Mouse (Mus musculus) large intestine, adult 2 months (tissue): Measurements from ENCODE around the gene Sapcd2. TPM values are rescaled to one million over a fixed set of nuclear protein-coding genes. Genes with fewer than 3 reads are reported as not detected.
"Not testable (repeated sequence)": the region's sequence is repeated elsewhere in the genome, so short reads cannot be mapped to it uniquely, and the experiment has no call there.

ENCODE experiments used
- DNase-seq: peaks from one replicate; pipeline ENCODE4 v3.0.0-alpha.2; 2012; ENCODE audit warnings: low read depth, low spot score
- WGBS: fragments of 180-500 bp; shearing (Covaris S2); methylation state at CpG from one replicate; pipeline ENCODE4 v1.1.7; 2018; 5-methylcytosine and 5-hydroxymethylcytosine counted together
- polyA plus RNA-seq: library from polyadenylated mRNA; depleted of rRNA; stranded (reverse); fragments of >200 nt; gene quantifications from 2 replicates; pipeline ENCODE4 v1.2.3, GENCODE M21; 2012; rRNA removed

Gene Sapcd2
- polyA plus RNA-seq, 1 experiment: 26.0 TPM

DNA sequence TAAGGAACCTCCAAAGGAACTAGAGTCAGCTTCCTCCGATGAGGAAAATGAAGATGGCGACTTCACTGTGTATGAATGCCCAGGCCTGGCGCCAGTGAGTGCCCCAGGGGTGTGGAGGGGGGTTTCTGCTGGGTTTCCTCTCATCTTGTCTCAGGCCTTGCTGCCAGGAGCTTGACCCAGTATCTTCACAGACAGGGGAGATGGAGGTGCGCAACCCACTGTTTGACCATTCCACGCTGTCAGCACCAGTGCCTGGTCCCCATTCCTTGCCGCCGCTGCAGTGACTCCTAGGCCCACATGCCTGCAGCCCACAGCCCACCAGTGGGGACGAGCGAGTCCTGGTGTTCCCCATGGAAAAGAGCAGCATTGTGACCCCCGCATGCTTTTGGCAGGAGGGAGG, 36.8 kb downstream of the Sapcd2 start:
- DNase-seq: no peak

DNA sequence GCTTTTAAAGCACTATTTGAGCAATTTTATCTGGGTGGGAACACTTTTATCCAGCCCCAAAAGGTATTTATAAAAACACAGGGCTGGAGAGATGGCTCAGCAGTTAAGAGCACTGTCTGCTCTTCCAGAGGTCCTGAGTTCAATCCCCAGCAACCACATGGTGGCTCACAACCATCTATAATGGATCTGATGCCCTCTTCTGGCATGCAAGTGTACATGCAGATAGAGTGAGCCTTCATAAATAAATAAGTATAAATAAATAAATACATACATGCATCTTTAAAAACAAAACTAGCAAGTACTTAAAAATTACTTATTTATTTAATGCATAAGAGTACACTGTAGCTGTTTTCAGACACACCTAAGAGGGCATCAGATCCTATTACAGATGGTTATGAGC, 41.3 kb downstream of the Sapcd2 start:
- DNase-seq: not testable (repeated sequence)

More for the DNA sequence above, 36.8 kb downstream of the Sapcd2 start:
- WGBS: 90% methylated on average over 10 of the region's 10 CpGs

DNA sequence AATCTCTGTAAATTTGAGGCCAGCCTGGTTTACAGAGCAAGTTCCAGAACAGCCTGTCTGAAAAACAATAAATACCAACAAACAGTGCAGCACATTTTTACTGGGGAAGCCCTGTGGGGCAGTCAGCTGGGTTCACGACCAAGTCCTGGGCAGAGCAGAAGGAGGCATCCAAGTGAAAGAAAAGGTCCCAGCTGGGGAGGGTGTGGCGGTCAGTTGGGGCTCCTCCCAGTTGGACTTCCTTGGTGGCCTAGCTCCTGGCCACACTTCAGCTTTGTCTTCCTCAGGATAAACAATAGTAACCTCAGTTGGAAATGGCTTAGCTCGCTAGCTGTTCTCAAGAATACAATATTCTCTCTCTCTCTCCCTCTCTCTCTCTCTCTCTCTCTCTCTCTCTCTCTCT, 45.3 kb downstream of the Sapcd2 start:
- DNase-seq: no peak
- WGBS: 10% methylated on average over 3 of the region's 3 CpGs

DNA sequence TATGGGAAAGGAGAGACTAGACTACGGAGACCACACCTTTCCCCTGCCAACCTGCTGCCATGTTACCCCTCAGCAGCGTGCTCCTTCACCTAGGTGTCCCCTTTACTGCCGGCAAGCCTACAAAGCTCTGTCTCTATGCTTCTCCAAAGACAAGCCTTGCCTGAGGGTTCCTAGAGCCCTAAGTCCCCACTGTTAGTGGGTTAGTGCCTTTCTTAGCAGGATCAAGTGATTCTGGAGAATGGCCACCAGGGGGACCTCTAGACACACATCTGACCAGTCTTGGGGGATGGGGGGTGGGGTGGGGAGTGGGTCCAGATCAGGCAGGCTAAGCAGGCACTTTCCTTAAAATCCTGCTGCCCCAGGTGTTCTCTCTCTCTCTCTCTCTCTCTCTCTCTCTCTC, 49.8 kb downstream of the Sapcd2 start:
- WGBS: 25% methylated on average over 3 of the region's 3 CpGs
- no peak for DNase-seq

DNA sequence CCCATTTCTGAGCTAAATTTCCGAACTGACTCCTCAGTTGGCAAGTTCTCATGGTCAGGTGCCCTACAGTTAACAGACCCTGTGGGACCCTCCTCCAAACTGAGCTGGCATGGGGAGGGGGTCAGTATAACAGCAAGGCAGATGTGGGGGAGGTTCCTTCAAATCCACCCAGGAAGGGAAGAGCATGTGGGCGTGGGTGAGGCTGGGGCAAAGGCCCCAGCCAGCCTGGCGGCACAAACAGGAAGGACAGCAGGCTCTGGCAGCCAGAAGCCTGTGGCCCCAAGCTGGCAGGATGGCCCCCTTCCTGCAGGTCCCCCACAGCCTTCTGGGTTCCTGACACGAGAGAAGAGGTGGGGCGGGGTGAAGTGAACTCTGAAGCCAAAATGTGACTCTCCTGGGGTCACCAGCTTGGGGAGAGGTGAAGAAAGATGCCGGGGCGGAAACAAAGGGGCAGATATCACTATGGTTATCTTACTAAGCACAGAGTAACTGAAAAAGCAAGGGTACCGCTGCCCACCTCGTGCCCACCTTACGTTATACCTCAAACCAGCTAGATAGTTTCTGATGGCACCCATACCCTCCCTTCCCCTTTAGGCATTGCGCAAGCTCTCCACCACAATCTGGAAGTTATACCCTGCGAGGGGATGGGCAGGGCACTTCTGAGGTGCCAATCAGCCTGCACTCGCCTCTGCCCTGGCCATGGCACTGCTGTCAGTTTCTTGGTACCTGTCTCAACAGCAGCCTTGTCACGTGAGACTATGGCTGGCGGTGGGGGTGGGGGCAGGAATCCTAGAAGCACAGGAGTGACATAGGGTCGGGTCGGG, 50.7 kb downstream of the Sapcd2 start, which contains the start of gene Fut7:
Fut7 (plus strand) TSS at position 681 of the 824 bp plus-strand sequence.
- 44% methylated on average over 17 of the region's 17 CpGs for WGBS
- DNase-seq: no peak

DNA sequence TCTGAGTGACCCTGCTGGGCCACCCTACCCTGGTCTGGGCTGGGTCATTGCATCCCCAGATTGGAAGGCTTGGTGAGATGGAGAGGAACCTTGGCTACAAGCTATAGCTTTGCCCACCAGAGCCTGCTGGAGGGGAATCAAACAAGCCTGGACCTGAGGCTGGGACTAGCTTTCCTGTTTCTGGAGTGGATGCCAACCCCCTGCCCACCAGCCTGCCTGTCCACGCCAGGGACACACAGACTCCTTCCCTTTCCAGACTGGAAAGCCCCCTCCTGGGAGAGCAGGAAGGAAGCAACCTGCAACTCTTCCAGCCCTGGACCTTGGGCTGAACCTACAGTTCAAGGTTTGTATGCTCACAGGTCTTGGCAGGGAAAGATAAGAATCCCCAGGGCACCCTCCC, 51.5 kb downstream of the Sapcd2 start:
- WGBS: 73% methylated on average over 1 of the region's 1 CpGs
- no peak for DNase-seq

DNA sequence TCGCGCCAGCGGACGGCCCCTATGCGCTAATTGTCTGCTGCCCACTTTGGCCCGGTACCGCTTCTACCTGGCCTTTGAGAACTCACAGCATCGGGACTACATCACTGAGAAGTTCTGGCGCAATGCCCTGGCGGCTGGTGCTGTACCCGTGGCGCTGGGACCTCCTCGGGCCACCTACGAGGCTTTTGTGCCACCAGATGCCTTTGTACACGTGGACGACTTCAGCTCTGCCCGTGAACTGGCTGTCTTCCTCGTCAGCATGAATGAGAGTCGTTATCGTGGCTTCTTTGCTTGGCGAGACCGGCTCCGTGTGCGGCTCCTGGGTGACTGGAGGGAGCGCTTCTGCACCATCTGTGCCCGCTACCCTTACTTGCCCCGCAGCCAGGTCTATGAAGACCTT, 53.4 kb downstream of the Sapcd2 start:
- no peak for DNase-seq
- 50% methylated on average over 27 of the region's 27 CpGs for WGBS

DNA sequence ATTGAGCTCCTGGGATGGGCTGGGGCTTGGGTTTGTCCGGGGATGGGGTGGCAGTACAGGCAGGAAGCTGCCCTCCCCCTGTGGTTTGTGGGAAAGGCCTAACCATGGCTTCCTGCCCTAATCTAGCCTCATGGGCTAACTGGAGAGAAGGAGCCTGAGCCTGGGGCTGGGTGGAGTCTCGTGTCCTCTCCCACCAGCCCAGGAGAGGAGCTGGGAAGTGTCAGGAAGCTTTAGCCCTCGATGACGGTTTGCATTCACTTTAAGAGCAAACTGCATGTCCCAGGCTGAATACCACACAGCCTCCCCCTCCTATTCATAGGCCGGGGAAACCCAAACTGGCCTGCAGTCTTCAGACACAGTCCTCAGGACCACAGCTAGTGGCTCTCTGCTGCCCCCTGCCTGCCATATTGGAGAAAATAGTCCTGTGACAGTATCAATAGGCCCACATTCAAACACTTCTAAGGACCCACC, 54.6 kb downstream of the Sapcd2 start:
- DNase-seq: no peak
- 38% methylated on average over 5 of the region's 5 CpGs for WGBS

DNA sequence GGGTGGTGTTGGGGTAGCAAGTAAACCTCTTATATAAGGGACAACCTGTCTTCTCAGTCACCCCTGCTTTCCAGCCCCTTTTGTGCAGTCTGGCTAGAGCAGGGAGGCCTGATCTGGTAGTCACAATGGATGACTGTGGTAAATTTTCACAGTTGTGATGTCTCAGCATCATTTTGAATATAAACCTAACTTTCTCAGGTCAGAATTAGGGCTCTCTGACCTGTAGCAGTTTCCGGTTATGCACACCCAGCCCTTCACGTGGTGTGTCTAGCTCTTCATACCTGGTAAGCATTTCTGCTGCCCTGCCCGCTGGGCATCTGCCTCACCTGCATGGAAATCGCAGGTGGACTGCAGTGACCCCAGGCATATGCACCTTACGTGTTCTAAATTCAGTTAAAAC, 55.1 kb downstream of the Sapcd2 start:
- WGBS: 86% methylated on average over 5 of the region's 5 CpGs

More for the DNA sequence above, 55.1 kb downstream of the Sapcd2 start:
- DNase-seq: no peak

Other genes starting within 250 kb of the Sapcd2 start
- gene Nrarp, start 191.6 kb upstream of the Sapcd2 start, polyA plus RNA-seq: 23.6 and 24.9 TPM in 2 replicates
- gene Tor4a, start 175.4 kb upstream of the Sapcd2 start, polyA plus RNA-seq: 22.7 and 31.7 TPM in 2 replicates
- gene Nelfb, start 160.8 kb upstream of the Sapcd2 start, polyA plus RNA-seq: 60.9 and 89.7 TPM in 2 replicates
- gene Stpg3, start 157.7 kb upstream of the Sapcd2 start, polyA plus RNA-seq: not detected in 2 replicates
- not detected in 2 replicates for gene Fam166a, start 153.6 kb upstream of the Sapcd2 start, polyA plus RNA-seq
- gene Tubb4b, start 147.6 kb upstream of the Sapcd2 start, polyA plus RNA-seq: 937 and 978 TPM in 2 replicates
- gene Slc34a3, start 138.0 kb upstream of the Sapcd2 start, polyA plus RNA-seq: 0.52 and 2.9 TPM in 2 replicates
- gene Rnf224, start 135.5 kb upstream of the Sapcd2 start, polyA plus RNA-seq: not detected in 2 replicates
- gene Rnf208, start 130.1 kb upstream of the Sapcd2 start, polyA plus RNA-seq: 18.0 and 33.6 TPM in 2 replicates
- 1.6 and 1.8 TPM in 2 replicates for gene Cysrt1, start 129.9 kb upstream of the Sapcd2 start, polyA plus RNA-seq
- gene AL732309.1, start 125.5 kb upstream of the Sapcd2 start, polyA plus RNA-seq: 24.7 and 33.9 TPM in 2 replicates
- 30.4 and 35.0 TPM in 2 replicates for gene Tmem203, start 116.9 kb upstream of the Sapcd2 start, polyA plus RNA-seq
- gene Tprn, start 109.7 kb upstream of the Sapcd2 start, polyA plus RNA-seq: 212 and 278 TPM in 2 replicates
- gene Ssna1, start 99.9 kb upstream of the Sapcd2 start, polyA plus RNA-seq: 47.8 and 56.0 TPM in 2 replicates
- 64.2 and 103 TPM in 2 replicates for gene Anapc2, start 99.8 kb upstream of the Sapcd2 start, polyA plus RNA-seq
- gene Tmem210, start 84.2 kb upstream of the Sapcd2 start, polyA plus RNA-seq: not detected in 2 replicates
- 92.7 and 108 TPM in 2 replicates for gene Lrrc26, start 82.4 kb upstream of the Sapcd2 start, polyA plus RNA-seq
- 0.48 and 0.63 TPM in 2 replicates for gene Grin1, start 53.1 kb upstream of the Sapcd2 start, polyA plus RNA-seq
- 27.5 and 31.2 TPM in 2 replicates for gene Man1b1, start 40.0 kb upstream of the Sapcd2 start, polyA plus RNA-seq
- gene Dpp7, start 16.0 kb upstream of the Sapcd2 start, polyA plus RNA-seq: 24.2 and 28.6 TPM in 2 replicates
- 61.6 and 68.8 TPM in 2 replicates for gene Uap1l1, start 6.6 kb upstream of the Sapcd2 start, polyA plus RNA-seq
- 36.7 and 40.4 TPM in 2 replicates for gene Entpd2, start 23.6 kb downstream of the Sapcd2 start, polyA plus RNA-seq
- 91.9 and 126 TPM in 2 replicates for gene Npdc1, start 27.0 kb downstream of the Sapcd2 start, polyA plus RNA-seq
- 0.52 and 0.88 TPM in 2 replicates for gene Fut7, start 50.9 kb downstream of the Sapcd2 start, polyA plus RNA-seq
- gene Abca2, start 56.4 kb downstream of the Sapcd2 start, polyA plus RNA-seq: 7.5 and 12.4 TPM in 2 replicates
- gene Clic3, start 84.5 kb downstream of the Sapcd2 start, polyA plus RNA-seq: 1.3 and 1.4 TPM in 2 replicates
- 45.6 and 48.9 TPM in 2 replicates for gene Paxx, start 88.8 kb downstream of the Sapcd2 start, polyA plus RNA-seq
- gene Ptgds, start 97.7 kb downstream of the Sapcd2 start, polyA plus RNA-seq: 0.53 and 1.0 TPM in 2 replicates
- not detected in 2 replicates for gene Lcn12, start 121.6 kb downstream of the Sapcd2 start, polyA plus RNA-seq
- 26.7 and 31.7 TPM in 2 replicates for gene Fbxw5, start 128.4 kb downstream of the Sapcd2 start, polyA plus RNA-seq
- gene C8g, start 129.4 kb downstream of the Sapcd2 start, polyA plus RNA-seq: 2.1 and 2.9 TPM in 2 replicates
- 19.6 and 20.8 TPM in 2 replicates for gene Traf2, start 174.6 kb downstream of the Sapcd2 start, polyA plus RNA-seq
- 200 and 273 TPM in 2 replicates for gene Edf1, start 185.5 kb downstream of the Sapcd2 start, polyA plus RNA-seq
- gene Mamdc4, start 202.5 kb downstream of the Sapcd2 start, polyA plus RNA-seq: 0.97 and 8.1 TPM in 2 replicates
- gene Phpt1, start 202.9 kb downstream of the Sapcd2 start, polyA plus RNA-seq: 37.3 and 44.6 TPM in 2 replicates
- 0.43 and 0.69 TPM in 2 replicates for gene Ajm1, start 209.4 kb downstream of the Sapcd2 start, polyA plus RNA-seq
- 35.8 and 52.6 TPM in 2 replicates for gene Rabl6, start 236.2 kb downstream of the Sapcd2 start, polyA plus RNA-seq
- gene Ccdc183, start 245.4 kb downstream of the Sapcd2 start, polyA plus RNA-seq: not detected in 2 replicates
- gene Tmem141, start 249.7 kb downstream of the Sapcd2 start, polyA plus RNA-seq: 17.2 and 19.4 TPM in 2 replicates